Mouse (Mus musculus): ENCODE results near the gene 1700001F09Rik.
A peak's percentile ranks its signal among the peaks of the same experiment; 100 is the strongest.
"Not testable (repeated sequence)": the region's sequence is repeated elsewhere in the genome, so short reads cannot be mapped to it uniquely, and the experiment has no call there.

Gene 1700001F09Rik

DNA sequence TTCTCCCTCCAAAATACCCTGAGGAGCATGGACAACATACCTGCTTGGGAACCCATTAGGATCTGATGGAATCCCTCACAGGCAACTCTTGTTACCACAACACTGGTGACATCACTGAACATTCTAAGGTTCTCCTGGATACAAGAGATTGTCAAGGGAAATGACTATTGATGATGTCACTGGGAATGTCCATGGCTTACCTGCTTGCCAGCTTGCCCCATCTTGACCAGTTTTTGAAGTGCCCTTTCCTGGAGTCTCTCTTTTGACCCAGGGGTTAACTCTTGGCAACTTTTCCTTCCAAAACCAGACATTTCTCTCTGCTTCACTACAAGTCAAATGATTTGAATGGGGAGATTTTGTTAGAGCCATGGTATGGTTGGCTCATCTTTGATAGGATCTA is at the start of gene 1700001F09Rik:
TSS of gene 1700001F09Rik (minus strand) at position 101 of the 400 bp plus-strand sequence.
- DNase-seq (ENCODE audit: low spot score in 2 of 2), result not testable (repeated sequence)

DNA sequence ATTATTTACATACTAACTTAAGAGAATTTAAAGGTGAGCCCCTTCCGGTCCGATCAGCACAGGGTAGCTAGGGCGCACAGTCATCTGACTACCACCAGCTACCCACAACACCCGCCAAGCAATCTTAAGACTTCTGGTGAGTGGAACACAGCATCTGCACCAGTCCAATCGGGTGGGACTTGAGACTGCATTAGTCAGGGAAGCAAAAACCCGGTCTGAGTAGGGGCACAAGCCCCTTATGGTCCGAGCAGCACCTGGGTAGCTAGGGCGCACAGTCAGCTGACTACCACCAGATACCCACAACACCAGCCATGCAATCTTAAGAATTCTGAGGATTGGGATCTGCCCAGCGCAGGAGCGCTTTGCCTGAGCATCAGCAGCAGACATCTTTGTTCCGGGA is 14.1 kb upstream of the 1700001F09Rik start:
- DNase-seq (ENCODE audit: low spot score in 2 of 2), result peak; percentile 26 to 64

DNA sequence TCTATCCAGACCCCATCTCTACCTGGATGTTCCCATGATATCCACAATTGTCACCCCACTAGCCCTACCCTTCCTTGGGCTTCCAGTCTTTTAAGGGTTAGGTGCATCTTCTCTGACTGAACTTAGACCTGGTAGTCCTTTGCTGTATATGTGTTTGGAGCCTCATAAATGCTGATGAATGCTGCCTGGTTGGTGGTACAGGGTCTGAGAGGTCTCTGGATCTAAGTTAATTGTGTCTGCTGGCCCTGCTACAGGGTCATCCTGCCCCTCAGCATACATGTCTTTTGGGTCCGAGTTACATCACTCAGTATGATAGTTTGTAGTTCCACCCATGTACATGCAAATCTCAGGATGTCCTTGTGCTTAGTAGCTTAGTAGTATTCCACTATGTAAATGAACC is 11.6 kb upstream of the 1700001F09Rik start:
- DNase-seq (ENCODE audit: low spot score in 2 of 2), result peak in 1 of 2 experiments; percentile 63

DNA sequence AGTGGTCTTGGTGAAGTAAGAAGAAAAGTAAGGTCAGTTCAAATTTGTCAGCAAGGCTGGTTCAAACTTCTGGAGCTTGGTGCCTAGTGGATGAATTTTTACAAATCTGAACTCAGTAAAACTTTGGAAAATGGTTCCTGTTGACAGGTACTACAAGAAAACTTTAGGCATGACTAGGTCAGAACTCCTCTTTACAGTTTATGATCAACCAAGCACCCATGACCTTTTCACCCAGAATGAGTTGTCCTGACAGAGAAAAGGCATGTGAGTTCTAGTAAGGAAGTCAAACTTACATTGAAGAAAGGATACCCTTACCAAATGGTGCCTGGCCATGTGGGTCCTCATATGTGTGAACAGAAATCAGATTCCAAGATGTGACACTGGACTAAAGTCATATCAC is 9.9 kb upstream of the 1700001F09Rik start:
- DNase-seq (ENCODE audit: low spot score in 2 of 2), result not testable (repeated sequence)

DNA sequence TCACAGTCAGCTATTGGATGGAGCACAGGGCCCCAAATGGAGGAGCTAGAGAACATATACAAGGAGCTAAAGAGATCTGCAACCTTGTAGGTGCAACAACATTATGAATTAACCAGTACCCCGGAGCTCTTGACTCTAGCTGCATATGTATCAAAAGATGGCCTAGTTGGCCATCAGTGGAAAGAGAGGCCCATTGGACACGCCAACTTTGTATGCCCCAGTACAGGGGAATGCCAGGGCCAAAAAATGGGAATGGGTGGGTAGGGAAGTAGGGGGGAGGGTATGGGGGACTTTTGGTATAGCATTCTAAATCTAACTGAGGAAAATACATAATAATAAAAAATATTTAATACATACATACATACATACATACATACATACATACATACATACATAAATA is 5.3 kb upstream of the 1700001F09Rik start:
- peak in 1 of 2 experiments; percentile 64 for DNase-seq (ENCODE audit: low spot score in 2 of 2)

DNA sequence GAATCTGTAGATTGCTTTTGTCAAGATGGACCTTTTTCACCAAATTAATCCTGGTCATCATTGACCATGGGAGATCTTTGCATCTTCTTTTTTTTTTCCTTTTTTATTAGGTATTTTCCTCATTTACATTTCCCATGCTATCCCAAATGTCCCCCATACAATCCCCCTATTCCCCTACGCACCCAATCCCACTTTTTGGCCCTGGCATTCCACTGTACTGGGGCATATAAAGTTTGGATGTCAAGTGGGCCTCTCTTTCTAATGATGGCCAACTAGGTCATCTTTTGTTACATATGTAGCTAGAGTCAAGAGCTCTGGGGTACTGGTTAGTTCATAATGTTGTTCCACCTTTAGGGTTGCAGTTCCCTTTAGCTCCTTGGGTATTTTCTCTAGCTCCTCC is 10.0 kb downstream of the 1700001F09Rik start:
- DNase-seq (ENCODE audit: low spot score in 2 of 2), result not testable (repeated sequence)

DNA sequence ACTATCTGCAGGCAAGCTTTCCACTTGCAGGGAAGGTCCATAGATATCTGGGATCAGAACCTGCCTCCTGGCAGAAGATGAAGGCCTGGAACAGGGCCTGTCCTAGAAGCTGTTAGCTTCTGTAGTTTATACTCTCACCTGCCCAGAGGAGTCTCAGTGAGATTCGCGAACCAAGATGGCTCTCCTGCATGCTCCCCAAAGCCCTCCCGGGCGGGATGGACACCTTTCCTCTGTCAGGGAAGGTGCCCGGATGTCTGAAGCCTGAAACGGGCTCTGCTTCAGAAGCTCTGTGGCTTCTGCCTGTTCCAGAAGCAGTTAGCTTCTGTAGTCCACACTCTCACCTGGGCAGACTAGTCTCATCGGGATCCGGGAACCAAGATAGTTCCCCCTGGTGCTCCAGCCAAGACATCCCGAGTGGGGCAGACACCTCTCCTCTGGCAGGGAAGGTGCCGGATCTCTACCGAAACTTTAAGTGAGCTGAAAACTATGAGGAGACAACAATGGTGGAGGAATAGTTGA is 16.2 kb downstream of the 1700001F09Rik start:
- DNase-seq (ENCODE audit: low spot score in 2 of 2), result not testable (repeated sequence)

DNA sequence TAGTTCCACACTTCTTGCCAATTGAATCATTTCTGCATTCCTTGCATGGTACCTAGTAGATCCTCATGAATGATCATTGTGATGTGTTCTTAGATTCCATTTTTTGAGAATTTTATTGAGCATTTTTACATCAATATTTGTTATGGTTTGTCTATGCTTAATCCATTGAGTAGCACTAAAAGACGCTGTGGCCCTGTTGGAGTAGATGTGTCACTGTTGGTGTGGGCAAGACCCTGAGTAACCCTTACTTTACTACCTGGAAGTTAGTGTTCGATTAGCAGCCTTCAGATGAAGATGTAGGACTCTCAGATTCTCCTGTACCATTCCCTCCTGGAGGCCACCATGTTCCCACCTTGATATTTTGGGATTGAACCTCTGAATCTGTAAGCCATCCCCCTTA is 19.0 kb downstream of the 1700001F09Rik start:
- DNase-seq (ENCODE audit: low spot score in 2 of 2), result peak in 1 of 2 experiments; percentile 71

DNA sequence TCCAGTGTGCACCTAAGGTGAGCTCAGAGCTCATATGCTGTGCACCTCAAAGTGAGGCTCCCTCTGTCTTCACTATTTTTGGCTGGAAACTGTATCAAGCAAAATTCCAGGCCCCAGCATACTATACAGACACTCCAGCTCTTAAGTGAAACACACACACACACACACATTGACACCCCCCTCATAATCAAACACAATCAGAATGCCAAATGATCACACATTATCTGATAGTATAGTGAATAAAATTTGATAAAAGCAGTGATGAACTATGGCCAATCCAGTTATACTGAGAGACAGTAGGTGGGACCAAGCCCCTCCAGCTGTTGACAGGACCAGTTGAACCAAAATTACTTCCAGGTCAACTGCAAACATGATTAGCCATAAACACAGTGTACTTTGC is 28.1 kb downstream of the 1700001F09Rik start:
- not testable (repeated sequence) for DNase-seq (ENCODE audit: low spot score in 2 of 2)

DNA sequence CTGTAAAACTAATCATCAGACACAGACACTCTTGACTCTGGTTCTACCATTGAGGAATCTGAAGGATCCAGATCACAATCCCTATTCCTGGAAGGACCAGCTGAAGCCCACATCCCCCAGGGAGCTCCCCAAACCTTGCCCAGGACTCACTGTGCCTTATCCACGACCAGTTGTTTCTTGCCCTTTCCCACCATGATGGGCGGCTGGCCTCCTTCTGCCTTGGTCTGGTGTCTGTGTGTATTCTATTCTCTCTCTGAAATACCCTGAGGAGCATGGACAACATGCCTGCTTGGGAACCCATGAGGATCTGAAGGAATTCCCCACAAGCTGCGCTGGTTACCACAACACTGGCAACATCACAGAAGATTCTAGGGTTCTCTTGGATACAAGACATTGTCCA is 54.1 kb downstream of the 1700001F09Rik start, which contains the start of gene Gm8127:
TSS of gene Gm8127 (minus strand) at position 330 of the 400 bp plus-strand sequence.
- not testable (repeated sequence) for DNase-seq (ENCODE audit: low spot score in 2 of 2)

Measured in spleen, postnatal 4 days (tissue).